Mouse (Mus musculus): ENCODE results near the gene Exoc4.

Gene Exoc4

GRCm38 (mm10) chr6:33484568-33484967 is 235.7 kb downstream of the Exoc4 start:
- DNase-seq: no peak

DNA sequence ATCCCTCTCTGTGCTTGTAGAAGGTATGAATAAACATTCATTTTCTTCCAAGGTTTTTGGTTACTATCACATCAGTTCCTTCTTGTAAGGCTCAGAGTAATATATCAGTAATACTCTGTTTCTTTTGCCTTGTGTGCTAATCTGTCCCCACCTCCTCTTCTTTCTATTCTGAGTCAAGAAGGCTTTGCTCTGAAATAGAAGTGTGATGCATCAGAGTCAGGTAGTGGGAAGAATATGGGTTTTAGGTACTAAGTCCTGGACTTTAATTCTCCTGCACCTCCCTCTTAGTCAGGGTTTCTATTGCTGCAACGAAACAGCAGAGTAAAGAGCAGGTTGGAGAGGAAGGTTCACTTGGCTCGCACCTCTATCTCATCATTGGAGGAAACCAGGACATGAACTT is 240.9 kb downstream of the Exoc4 start:
- DNase-seq: no peak

GRCm38 (mm10) chr6:33496141-33496855 is 247.4 kb downstream of the Exoc4 start:
- no peak for DNase-seq

- no peak for DNase-seq
These were observed 248.5 kb downstream of the Exoc4 start for GRCm38 (mm10) chr6:33497348-33497747.

DNA sequence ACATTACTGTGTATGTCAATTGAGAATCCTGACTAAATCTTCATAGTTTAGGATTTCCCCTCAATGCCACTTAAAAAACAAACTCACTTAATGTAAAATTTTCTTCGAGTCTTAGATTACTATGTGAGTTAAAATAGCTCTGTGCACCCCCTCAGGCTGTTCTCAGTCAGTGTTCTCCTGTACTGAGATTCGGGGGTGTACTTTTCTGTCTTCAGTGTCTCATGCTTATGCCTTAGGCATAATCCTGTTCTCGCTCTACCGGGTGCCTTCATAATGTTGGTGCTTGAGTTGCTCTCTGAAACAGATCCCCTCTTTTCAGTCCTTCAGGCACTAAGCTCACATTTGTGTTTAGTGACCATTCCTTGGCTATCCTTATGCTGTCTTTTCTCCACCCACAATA is 253.5 kb downstream of the Exoc4 start:
- DNase-seq: no peak

DNA sequence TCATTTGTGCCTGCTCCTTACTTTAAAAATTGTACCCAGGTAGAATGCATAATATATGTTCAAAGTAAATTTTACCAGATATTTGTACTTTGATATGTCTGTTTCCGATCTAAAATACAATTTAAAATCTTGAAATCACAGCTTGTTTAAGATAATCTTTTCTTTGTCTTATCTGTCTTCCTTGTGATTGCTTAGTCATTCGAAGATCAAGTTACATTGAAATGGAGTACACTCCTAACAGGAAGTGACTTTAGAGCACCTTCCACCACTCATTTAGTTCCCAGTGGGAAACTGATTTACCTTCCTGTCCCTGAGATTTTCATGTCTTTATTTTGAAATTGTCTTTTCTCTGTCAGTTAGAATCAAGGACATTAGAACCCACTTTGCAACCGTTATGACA is 254.5 kb downstream of the Exoc4 start:
- no peak for DNase-seq

GRCm38 (mm10) chr6:33507134-33507533 is 258.2 kb downstream of the Exoc4 start:
- no peak for DNase-seq

GRCm38 (mm10) chr6:33515391-33515790 is 266.5 kb downstream of the Exoc4 start:
- no peak for DNase-seq

- DNase-seq: no peak
These were observed 267.9 kb downstream of the Exoc4 start for GRCm38 (mm10) chr6:33516798-33517197.

- DNase-seq: no peak
These were observed 269.1 kb downstream of the Exoc4 start for GRCm38 (mm10) chr6:33517890-33518410.

- no peak for DNase-seq
These were observed 276.9 kb downstream of the Exoc4 start for GRCm38 (mm10) chr6:33525695-33526366.

DNA sequence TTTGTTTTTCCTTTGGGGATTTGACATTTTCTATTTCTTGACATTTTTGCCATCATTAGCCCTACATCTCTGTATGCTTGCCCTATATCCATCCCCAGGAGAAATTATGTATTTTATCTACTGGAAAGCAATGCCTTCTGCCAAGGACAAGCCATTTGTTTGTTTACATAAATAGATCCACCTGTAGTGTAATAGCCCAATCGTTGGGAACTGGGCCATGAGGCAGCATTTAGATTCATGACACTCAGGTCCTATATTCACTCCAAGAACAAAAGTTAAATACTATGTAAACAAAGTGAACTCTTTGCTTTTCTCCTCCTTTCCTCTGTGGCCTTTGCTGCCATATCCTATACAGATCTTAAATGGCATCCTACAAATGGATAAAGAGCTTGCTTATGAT is 291.5 kb downstream of the Exoc4 start:
- DNase-seq: no peak

GRCm38 (mm10) chr6:33542712-33543111 is 293.8 kb downstream of the Exoc4 start:
- no peak for DNase-seq

DNA sequence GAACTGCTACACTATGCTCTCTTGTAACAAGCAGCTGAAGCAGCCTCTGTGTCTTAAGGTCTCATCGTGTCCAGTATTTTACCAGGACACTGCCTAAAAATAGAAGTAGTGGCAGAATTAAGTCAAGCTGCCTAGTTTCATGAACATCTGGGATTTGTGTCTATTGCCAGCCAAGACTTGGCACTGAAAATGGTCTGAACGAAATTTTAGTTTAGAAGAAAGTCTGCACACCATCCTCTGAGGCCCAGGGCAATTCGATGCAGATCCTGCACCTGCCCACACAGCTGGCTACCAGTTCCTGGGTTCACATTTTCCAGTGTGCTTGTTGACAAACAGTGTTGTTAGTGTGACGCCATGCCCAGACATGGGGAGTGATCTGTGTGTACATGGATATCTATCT is 303.0 kb downstream of the Exoc4 start:
- no peak for DNase-seq

- no peak for DNase-seq
These were observed 312.0 kb downstream of the Exoc4 start for GRCm38 (mm10) chr6:33560925-33561324.

- DNase-seq: no peak
These were observed 313.0 kb downstream of the Exoc4 start for GRCm38 (mm10) chr6:33561911-33562310.

- no peak for DNase-seq
These were observed 327.1 kb downstream of the Exoc4 start for GRCm38 (mm10) chr6:33575947-33576346.

DNA sequence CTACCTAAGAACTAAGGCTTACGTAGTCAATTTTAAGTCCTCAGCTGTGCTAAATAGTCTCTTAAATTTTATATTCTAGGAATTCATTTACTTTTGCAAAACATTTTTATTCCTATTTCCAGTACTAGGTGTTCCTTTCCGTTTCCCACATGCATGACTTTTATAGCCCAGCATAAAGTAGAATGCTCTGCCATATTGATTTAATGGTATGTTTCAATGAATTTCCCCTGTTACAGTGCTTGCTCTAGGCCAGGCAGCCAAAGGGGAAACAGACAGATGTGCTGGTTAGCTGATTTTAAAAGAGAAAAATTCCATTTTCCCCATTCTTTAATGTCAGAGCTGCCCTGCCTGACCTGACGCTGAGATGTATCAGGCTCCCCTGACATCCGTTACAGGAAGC is 359.6 kb downstream of the Exoc4 start:
- DNase-seq: no peak

DNA sequence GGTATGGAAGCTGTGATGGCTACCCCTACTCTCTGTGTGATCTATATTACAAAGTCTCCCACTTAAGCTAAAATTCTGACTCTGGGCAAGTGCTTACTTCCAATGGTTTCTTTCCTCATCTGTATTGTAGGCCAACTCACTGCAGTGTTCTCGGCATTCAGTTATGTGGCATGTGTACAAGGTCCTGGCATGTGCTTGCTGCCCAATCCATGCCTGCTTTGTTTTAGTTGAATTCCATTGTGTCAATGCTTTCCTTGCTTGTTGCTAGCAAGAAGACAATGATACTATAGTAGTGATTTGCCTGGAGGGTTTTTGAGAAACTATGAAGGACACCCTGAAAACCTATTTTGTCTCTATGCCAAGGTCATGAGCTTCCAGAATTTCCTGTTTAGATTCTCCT is 365.1 kb downstream of the Exoc4 start:
- DNase-seq: no peak

DNA sequence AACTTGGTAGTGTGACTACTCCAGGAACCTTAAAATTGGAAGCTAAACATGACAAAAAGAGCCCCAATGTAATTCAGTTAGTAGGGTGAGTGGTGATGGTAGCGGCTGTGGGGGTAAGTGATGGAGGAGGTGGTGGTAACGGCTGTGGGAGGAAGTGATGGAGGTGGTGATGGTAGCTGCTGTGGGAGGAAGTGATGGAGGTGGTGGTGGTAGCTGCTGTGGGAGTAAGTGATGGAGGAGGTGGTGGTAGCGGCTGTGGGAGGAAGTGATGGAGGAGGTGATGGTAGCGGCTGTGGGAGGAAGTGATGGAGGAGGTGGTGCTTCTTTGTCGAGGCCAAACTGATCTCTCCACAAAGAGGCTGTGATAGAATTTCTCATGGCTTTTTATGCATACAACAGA is 369.7 kb downstream of the Exoc4 start:
- no peak for DNase-seq

- no peak for DNase-seq
These were observed 371.8 kb downstream of the Exoc4 start for GRCm38 (mm10) chr6:33620701-33621100.

GRCm38 (mm10) chr6:33625931-33626330 is 377.0 kb downstream of the Exoc4 start:
- DNase-seq: no peak

DNA sequence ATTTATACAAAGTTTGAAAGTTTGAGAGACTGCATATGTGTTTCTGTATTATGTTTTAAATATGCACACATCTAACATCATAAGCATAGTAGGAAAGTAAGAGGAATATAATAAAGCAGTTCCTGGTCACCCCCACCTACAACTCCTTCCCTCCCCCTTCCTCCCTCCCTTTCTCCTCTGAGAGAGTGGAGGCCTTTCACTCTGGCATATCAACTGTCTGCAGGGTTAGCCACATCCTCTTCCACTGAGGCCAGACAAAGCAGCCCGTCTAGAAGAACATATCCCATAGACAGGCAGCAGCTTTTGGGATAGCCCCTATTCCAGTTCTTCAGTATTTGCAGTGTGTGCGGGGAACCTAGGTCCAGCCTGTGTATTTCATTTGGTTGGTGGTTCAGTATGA is 382.2 kb downstream of the Exoc4 start:
- DNase-seq: no peak

DNA sequence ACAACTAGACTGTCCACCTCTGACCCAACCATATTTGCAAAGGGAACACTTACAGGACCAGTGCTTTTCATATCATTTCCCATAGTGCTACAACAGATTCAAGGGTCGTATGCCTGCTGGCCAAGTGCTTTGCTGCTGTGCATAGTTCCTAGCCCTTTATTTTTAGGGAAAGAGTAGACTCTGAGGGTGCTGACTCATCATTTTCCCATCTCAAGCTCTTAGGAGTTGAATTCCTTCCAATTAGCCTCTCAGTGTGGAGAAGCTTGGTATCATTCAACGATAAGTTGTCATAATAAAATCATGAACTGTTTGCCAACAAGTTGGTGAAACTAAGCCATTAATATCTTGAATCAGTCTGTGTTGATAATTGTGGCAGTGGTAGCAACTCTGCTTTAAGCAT is 388.3 kb downstream of the Exoc4 start:
- no peak for DNase-seq
